Mouse (Mus musculus) cortical plate, adult 2 months (tissue): ENCODE data around the gene Sox2.

Experiments
- CTCF ChIP-seq: fragments of 200-500 bp; IDR thresholded peaks from 2 replicates; pipeline ENCODE4 v1.5.1; 2011; ENCODE audit warnings: mild to moderate bottlenecking, control low read depth, low read length; ENCODE audit not compliant: insufficient read depth; ENCODE audit errors: extremely low read depth
- POLR2A ChIP-seq: fragments of 200-500 bp; IDR thresholded peaks from 2 replicates; pipeline ENCODE4 v1.6.1; 2011; ENCODE audit warnings: mild to moderate bottlenecking, low read length, control low read depth; ENCODE audit not compliant: insufficient read depth; ENCODE audit errors: extremely low read depth

DNA sequence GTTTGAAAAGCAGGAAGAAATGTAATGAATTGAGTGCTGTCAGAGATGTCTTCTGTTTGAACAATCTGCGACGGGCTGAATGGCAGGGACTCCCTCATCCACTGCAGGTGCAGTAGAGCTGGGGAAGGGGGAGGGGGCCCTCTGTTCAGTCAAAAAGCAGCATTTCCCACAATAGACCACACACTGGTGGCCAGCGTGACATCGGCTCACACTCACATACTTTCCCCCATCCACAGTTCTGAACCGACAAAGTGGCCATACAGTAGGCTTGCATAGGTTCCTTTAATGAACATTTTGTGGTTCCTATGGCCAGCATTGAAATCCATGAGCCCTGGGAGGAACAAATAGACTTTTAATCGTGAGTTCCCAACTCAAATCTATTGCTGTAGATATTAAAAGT is 9.7 kb downstream of the Sox2 start:
- no peak for TF ChIP-seq CTCF
- no peak for TF ChIP-seq POLR2A
